Mouse (Mus musculus) left cerebral cortex, postnatal 4 days (tissue): ENCODE measurements around the gene Pole3. TPM values are rescaled to one million over a fixed set of nuclear protein-coding genes. Genes with fewer than 3 reads are reported as not detected.
"Not testable (repeated sequence)": the region's sequence is repeated elsewhere in the genome, so short reads cannot be mapped to it uniquely, and the experiment has no call there.

Experiments used
- DNase-seq: peaks from one replicate; pipeline ENCODE4 v3.0.0-alpha.2; 2022
- intact Hi-C: fragments of 180-260 bp; cut with DNase I; formaldehyde crosslinking; loops from one replicate; pipeline ENCODE4 v1.15.1; 2025
- total RNA-seq, 2 experiments: library from RNA; stranded (reverse); gene quantifications; 2 replicates each; pipeline ENCODE4 v1.2.3; 2021

Gene Pole3
- total RNA-seq, 2 experiments from 2014 or later, result 32.4 to 36.6 TPM

- intact Hi-C loops, result no loop called here
- DNase-seq, result no peak
Measured at GRCm38 (mm10) chr4:62494230-62494629, 30.6 kb downstream of the Pole3 start.

GRCm38 (mm10) chr4:62492682-62493081, 32.2 kb downstream of the Pole3 start:
- intact Hi-C loops, result no loop called here
- no peak for DNase-seq

- intact Hi-C loops, result no loop called here
- DNase-seq, result no peak
Measured at GRCm38 (mm10) chr4:62487914-62488313, 37.0 kb downstream of the Pole3 start.

GRCm38 (mm10) chr4:62487172-62487571, 37.7 kb downstream of the Pole3 start:
- intact Hi-C loops, result no loop called here
- DNase-seq, result no peak

- intact Hi-C loops, result no loop called here
- DNase-seq, result no peak
Measured at GRCm38 (mm10) chr4:62486162-62486696, 38.6 kb downstream of the Pole3 start.

GRCm38 (mm10) chr4:62485450-62486161, 39.3 kb downstream of the Pole3 start:
- intact Hi-C loops, result no loop called here
- no peak for DNase-seq

GRCm38 (mm10) chr4:62484928-62485327, 39.9 kb downstream of the Pole3 start:
- DNase-seq, result no peak
- intact Hi-C loops, result no loop called here

GRCm38 (mm10) chr4:62480709-62481605, 43.9 kb downstream of the Pole3 start:
- DNase-seq, result no peak
- intact Hi-C loops, result no loop called here

- intact Hi-C loops, result no loop called here
- no peak for DNase-seq
Measured at GRCm38 (mm10) chr4:62479937-62480708, 44.7 kb downstream of the Pole3 start, which contains the start of gene Bspry. Gene Bspry (plus strand): TSS chr4:62480053.

GRCm38 (mm10) chr4:62479593-62479936, 45.3 kb downstream of the Pole3 start:
- DNase-seq, intact Hi-C loops: not testable (repeated sequence)

GRCm38 (mm10) chr4:62477542-62478244, 47.2 kb downstream of the Pole3 start:
- DNase-seq, result no peak
- intact Hi-C loops, result no loop called here

GRCm38 (mm10) chr4:62475793-62476192, 49.1 kb downstream of the Pole3 start:
- intact Hi-C loops, result no loop called here
- no peak for DNase-seq

- intact Hi-C loops, result no loop called here
Measured at GRCm38 (mm10) chr4:62475131-62475530, 49.7 kb downstream of the Pole3 start.

More at GRCm38 (mm10) chr4:62475131-62475530, 49.7 kb downstream of the Pole3 start:
- DNase-seq, result no peak

Other genes starting within 250 kb of the Pole3 start
- gene Fkbp15, start 164.5 kb downstream of the Pole3 start, total RNA-seq, result 10 to 100 TPM; 36.3 to 38.4 TPM
- gene Slc31a1, start 164.3 kb downstream of the Pole3 start, total RNA-seq, result 10 to 100 TPM; 26.7 to 28.7 TPM
- 10 to 100 TPM; 65.6 to 66.9 TPM for gene Cdc26, start 116.4 kb downstream of the Pole3 start, total RNA-seq
- 10 to 100 TPM; 14.6 to 15.4 TPM for gene Prpf4, start 116.3 kb downstream of the Pole3 start, total RNA-seq
- not detected for gene Rnf183, start 89.8 kb downstream of the Pole3 start, total RNA-seq
- 10 to 100 TPM; 12.5 to 15.1 TPM for gene Wdr31, start 54.2 kb downstream of the Pole3 start, total RNA-seq
- gene Bspry, start 45.0 kb downstream of the Pole3 start, total RNA-seq, result under 1 TPM; 0.36 TPM
- gene Hdhd3, start 21.6 kb downstream of the Pole3 start, total RNA-seq, result 1 to 10 TPM; 5.7 to 6.6 TPM
- gene Alad, start 5.2 kb downstream of the Pole3 start, total RNA-seq, result 10 to 100 TPM; 35.3 to 36.8 TPM
- under 1 TPM; 0.44 to 0.90 TPM for gene 4933430I17Rik, start 301 bp upstream of the Pole3 start, total RNA-seq
- gene Rgs3, start 34.8 kb upstream of the Pole3 start, total RNA-seq, result 10 to 100 TPM; 46.7 to 46.8 TPM